Mouse (Mus musculus): ENCODE data around the gene Armc12. TPM values are rescaled to one million over a fixed set of nuclear protein-coding genes. Genes with fewer than 3 reads are reported as not detected.
A peak's percentile ranks its signal among the peaks of the same experiment; 100 is the strongest.

Gene Armc12
- polyA plus RNA-seq, 1 experiment = not detected

DNA sequence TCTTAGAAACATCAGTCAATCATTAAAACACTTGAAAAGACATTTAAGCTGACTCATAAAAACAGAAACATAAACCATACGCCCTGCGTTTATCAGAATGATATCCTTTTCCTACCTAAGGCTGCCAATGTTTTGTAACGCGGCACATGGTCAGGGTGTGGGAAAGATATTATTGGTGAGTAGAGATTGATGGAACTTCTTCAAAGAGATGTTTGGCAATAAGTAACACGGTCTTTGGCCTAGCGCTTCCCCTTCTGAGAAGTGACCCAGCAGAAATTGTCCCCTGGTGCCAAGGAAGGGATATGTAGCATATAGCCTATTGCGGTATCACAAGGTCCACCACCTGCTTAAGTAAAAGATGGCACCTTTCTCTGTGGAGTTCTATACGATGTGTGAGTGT lies 34.8 kb upstream of the Armc12 start:
- no peaks in the 10 kb centered on the region for H3K36me3 ChIP-seq (replicated peaks; ENCODE audit: low read length)
- H3K27me3 ChIP-seq (replicated peaks) = peaks cover 12% of the 10 kb centered on the region

GRCm38 (mm10) chr17:28499190-28499589 lies 31.4 kb upstream of the Armc12 start:
- TF ChIP-seq FLI1 (IDR thresholded peaks at IDR 0.05; ENCODE audit: low read length) (no peak), GATA1 (IDR thresholded peaks at IDR 0.05; ENCODE audit: borderline replicate concordance, low read length) (no peak)
- Histone ChIP-seq H3K4me3 (replicated peaks) (no peak overlapping the region), H3K9me3 (peaks cover 17% of the 10 kb centered on the region), H3K27me3 (replicated peaks) (peaks cover 10% of the 10 kb centered on the region), H3K4me1 (peaks cover 19% of the 10 kb centered on the region), H3K36me3 (replicated peaks; ENCODE audit: low read length) (no peaks in the 10 kb centered on the region)

More for the DNA sequence above, 34.8 kb upstream of the Armc12 start:
- Histone ChIP-seq H3K4me1 (peaks cover 3% of the 10 kb centered on the region; the same call in 1 of the 2 replicates), H3K9me3 (peaks cover 17% of the 10 kb centered on the region), H3K4me3 (replicated peaks) (no peak overlapping the region)
- TF ChIP-seq FLI1 (IDR thresholded peaks at IDR 0.05; ENCODE audit: low read length) = no peak
- no peak for TF ChIP-seq GATA1 (IDR thresholded peaks at IDR 0.05; ENCODE audit: borderline replicate concordance, low read length)

- TF ChIP-seq FLI1 (IDR thresholded peaks at IDR 0.05; ENCODE audit: low read length) (no peak), GATA1 (IDR thresholded peaks at IDR 0.05; ENCODE audit: borderline replicate concordance, low read length) (no peak)
- H3K27me3 ChIP-seq (replicated peaks) = peaks cover 14% of the 10 kb centered on the region
- peaks cover 17% of the 10 kb centered on the region for H3K9me3 ChIP-seq
- H3K36me3 ChIP-seq (replicated peaks; ENCODE audit: low read length) = no peaks in the 10 kb centered on the region
- peaks cover 23% of the 10 kb centered on the region for H3K4me1 ChIP-seq
- H3K4me3 ChIP-seq (replicated peaks) = no peak overlapping the region
Measured at GRCm38 (mm10) chr17:28500465-28500864, 30.1 kb upstream of the Armc12 start.

DNA sequence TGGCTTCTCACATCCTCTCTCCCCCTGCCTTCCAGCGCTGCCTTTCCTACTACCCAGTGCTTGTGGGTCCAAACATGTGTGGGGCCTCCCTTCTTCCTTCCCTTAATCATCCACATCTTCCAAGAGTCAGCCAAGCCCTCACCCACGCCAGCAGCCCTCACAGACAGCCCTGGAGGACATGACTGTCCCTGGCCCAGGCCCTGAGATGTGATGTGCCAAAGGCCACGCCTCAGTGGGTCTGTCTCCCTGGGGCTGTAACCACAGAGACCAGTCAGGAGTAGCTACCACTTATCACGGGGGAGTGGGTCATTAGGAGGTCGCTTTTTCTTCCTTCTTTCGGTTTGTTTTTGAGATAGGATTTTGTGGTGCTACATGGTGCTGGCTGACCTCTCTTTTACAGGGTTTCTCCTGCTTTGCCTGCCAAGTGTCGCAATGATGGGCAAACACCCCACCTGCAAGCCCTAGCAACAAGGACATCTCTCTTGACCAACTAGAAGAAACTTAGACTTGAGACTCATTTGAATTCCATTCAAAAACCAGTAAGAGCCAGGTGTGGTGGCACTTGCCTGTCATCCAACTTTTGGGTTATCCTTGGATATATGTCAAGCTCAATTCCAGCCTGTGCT lies 28.3 kb upstream of the Armc12 start:
- no peaks in the 10 kb centered on the region for H3K36me3 ChIP-seq (replicated peaks; ENCODE audit: low read length)
- peaks cover 14% of the 10 kb centered on the region for H3K9me3 ChIP-seq
- TF ChIP-seq FLI1 (IDR thresholded peaks at IDR 0.05; ENCODE audit: low read length) = no peak
- TF ChIP-seq GATA1 (IDR thresholded peaks at IDR 0.05; ENCODE audit: borderline replicate concordance, low read length) = no peak
- H3K27me3 ChIP-seq (replicated peaks) = peaks cover 24% of the 10 kb centered on the region
- H3K4me1 ChIP-seq = peaks cover 32% of the 10 kb centered on the region
- H3K4me3 ChIP-seq (replicated peaks) = peak overlapping the region; percentile 38

- peaks cover 6% of the 10 kb centered on the region for H3K9me3 ChIP-seq
- peaks cover 44% of the 10 kb centered on the region for H3K4me1 ChIP-seq
- H3K36me3 ChIP-seq (replicated peaks; ENCODE audit: low read length) = no peaks in the 10 kb centered on the region
- no peak overlapping the region for H3K4me3 ChIP-seq (replicated peaks)
- TF ChIP-seq FLI1 (IDR thresholded peaks at IDR 0.05; ENCODE audit: low read length) (no peak), GATA1 (IDR thresholded peaks at IDR 0.05; ENCODE audit: borderline replicate concordance, low read length) (no peak)
- peaks cover 21% of the 10 kb centered on the region for H3K27me3 ChIP-seq (replicated peaks)
Measured at GRCm38 (mm10) chr17:28504182-28504581, 26.4 kb upstream of the Armc12 start.

GRCm38 (mm10) chr17:28505591-28505990 lies 25.0 kb upstream of the Armc12 start:
- Histone ChIP-seq H3K4me3 (replicated peaks) (no peak overlapping the region), H3K27me3 (replicated peaks) (peaks cover 21% of the 10 kb centered on the region), H3K4me1 (peaks cover 54% of the 10 kb centered on the region), H3K36me3 (replicated peaks; ENCODE audit: low read length) (no peaks in the 10 kb centered on the region), H3K9me3 (no peaks in the 10 kb centered on the region)
- TF ChIP-seq GATA1 (IDR thresholded peaks at IDR 0.05; ENCODE audit: borderline replicate concordance, low read length) = no peak
- no peak for TF ChIP-seq FLI1 (IDR thresholded peaks at IDR 0.05; ENCODE audit: low read length)

- TF ChIP-seq FLI1 (IDR thresholded peaks at IDR 0.05; ENCODE audit: low read length) = no peak
- TF ChIP-seq GATA1 (IDR thresholded peaks at IDR 0.05; ENCODE audit: borderline replicate concordance, low read length) = no peak
Measured at GRCm38 (mm10) chr17:28506895-28507294, 23.7 kb upstream of the Armc12 start.

DNA sequence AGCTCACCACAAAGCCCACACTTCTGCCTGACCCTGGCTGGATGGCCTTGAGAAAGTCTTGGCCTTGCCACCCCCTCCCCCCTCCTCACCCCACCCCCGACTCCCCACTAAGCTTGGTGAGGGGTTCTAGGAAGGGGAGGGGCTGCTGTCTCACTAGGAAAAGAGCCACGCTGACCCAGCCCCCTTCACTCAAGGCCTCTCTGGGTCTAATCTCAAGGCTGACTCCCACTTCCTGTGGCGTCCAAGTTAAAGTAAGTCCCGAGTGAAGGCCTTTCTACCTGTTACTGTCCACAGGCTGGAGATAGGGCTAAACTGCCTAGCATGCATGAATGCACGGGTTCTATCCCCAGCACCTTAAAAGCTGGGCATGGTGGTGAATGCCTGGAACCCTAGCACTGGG lies 23.1 kb upstream of the Armc12 start:
- Histone ChIP-seq H3K9me3 (no peaks in the 10 kb centered on the region), H3K4me3 (replicated peaks) (peak overlapping the region; percentile 28), H3K36me3 (replicated peaks; ENCODE audit: low read length) (no peaks in the 10 kb centered on the region), H3K4me1 (peaks cover 60% of the 10 kb centered on the region), H3K27me3 (replicated peaks) (peaks cover 26% of the 10 kb centered on the region)
- TF ChIP-seq FLI1 (IDR thresholded peaks at IDR 0.05; ENCODE audit: low read length) (no peak), GATA1 (IDR thresholded peaks at IDR 0.05; ENCODE audit: borderline replicate concordance, low read length) (no peak)

More at GRCm38 (mm10) chr17:28506895-28507294, 23.7 kb upstream of the Armc12 start:
- Histone ChIP-seq H3K9me3 (no peaks in the 10 kb centered on the region), H3K4me1 (peaks cover 60% of the 10 kb centered on the region), H3K4me3 (replicated peaks) (no peak overlapping the region), H3K27me3 (replicated peaks) (peaks cover 23% of the 10 kb centered on the region), H3K36me3 (replicated peaks; ENCODE audit: low read length) (no peaks in the 10 kb centered on the region)

GRCm38 (mm10) chr17:28510445-28511342 lies 19.9 kb upstream of the Armc12 start:
- Histone ChIP-seq H3K4me1 (peaks cover 76% of the 10 kb centered on the region), H3K36me3 (replicated peaks; ENCODE audit: low read length) (no peaks in the 10 kb centered on the region), H3K27me3 (replicated peaks) (peaks cover 37% of the 10 kb centered on the region), H3K9me3 (no peaks in the 10 kb centered on the region), H3K4me3 (replicated peaks) (peak overlapping the region; percentile 86)
- TF ChIP-seq GATA1 (IDR thresholded peaks at IDR 0.05; ENCODE audit: borderline replicate concordance, low read length) = no peak
- TF ChIP-seq FLI1 (IDR thresholded peaks at IDR 0.05; ENCODE audit: low read length) = no peak
